Mouse (Mus musculus) retina, adult 2 months (tissue): ENCODE results near the gene Gcnt3.

Source experiments
- DNase-seq: peaks from one replicate; pipeline ENCODE4 v3.0.0-alpha.2; 2012; ENCODE audit warnings: low read depth, low spot score

Gene Gcnt3

DNA sequence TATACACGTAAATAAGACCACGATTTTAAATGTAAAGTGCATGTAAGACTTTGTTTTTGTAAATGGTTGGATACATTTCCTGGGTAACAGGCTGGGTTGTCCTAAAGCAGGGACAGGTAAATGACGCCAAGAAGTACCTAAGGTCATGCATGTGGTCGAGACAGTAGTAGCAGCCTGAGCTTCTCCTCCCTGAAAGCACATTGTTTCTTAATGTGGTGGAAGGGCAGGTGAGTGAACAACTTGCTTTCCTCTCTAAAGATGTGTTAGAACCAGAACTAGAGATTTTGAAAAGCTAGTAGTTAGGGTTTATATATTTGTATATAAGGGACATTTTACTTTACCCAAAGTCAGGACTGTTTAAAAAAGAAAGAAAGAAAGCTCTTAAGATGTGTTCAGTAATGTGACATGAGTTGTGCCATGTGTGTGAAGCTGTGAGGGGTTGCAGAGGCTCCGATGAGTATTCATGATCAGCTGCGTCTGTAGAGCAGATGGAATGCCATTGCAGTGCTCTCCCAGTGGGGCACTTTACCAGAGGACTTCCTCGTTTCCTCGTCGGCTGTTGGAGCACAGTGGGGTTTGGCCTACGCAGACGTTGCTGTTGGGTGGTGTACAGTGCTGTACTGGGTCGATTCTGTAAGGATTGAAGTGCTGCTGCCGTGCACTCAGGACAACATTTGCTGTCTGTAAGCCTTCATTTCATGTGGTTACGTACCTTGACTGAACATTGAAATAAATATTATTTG is 30.2 kb downstream of the Gcnt3 start:
- no peak for DNase-seq

DNA sequence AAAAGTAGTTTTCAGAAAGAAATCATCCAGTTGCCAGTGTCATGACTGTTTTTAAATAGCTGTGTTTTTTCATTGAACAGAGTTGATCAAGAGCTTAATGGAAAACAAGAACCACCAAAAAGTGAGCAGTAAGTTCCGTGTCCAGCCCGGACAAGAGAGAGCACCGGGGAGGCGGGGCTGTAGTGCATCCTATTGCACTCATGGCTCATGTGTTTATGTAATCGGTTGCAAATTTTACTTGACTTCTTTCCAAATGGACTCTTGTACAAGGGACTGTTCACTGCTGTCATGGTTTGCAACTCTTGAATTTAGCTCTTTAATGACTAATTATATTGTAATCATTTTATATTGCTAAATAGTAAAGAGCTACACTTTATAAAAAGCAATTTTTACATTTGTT is 30.9 kb downstream of the Gcnt3 start:
- DNase-seq = no peak

DNA sequence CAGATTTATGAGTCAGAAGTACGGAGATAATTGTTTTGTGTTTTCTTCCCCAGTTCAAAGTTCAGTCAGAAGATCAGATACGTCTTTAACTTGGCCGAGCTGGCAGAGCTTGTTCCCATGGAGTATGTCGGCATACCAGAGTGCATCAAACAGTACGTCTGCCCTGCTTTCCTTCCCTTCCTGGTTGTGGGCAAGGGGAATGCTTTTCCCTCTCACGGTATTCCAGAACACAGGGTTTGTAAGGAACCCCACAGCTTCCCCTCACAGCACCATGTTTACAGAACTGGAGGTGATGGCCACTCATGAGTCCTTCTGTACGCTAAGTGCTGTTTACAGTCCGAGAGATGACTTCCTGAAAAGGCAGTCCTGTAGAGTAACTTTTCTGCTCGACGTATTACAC is 34.4 kb downstream of the Gcnt3 start:
- DNase-seq = no peak

DNA sequence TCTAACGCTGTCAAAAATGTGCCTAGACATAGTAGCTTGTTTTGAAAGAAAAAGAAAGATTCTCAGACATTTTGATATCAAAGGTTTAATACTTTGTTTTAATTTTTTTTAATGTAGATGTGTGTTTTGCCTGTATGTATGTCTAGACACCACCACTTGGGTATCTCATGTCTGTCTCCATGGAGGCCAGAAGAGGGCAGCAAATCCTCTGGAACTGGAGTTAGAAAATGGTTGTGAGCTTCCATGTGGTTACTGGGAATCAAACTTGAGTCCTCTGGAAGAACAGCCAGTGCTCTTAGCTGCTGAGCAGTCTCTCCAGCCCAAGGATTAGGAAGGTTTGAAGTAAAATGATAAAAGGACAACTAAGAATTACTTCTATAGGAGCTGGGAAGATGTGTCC is 38.6 kb downstream of the Gcnt3 start:
- no peak for DNase-seq

DNA sequence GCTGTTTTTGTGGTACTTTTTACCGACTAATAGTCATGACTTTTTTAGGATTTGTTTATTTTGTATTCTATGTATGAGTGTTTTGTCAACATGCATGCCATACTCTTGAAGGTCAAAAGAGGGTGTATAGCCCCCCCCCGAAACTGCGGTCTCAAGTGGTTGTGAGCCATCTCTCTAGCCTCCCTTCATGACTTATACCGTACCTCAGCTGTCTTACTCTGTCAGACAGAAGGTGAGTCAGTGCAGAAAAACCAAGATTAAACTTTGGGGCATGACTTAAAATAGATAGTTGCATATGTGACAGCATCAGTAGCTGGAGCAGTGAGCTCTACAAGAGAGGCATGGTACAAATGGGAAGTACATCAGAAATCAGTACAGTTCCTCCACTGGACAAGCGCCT is 43.3 kb downstream of the Gcnt3 start:
- DNase-seq = no peak

DNA sequence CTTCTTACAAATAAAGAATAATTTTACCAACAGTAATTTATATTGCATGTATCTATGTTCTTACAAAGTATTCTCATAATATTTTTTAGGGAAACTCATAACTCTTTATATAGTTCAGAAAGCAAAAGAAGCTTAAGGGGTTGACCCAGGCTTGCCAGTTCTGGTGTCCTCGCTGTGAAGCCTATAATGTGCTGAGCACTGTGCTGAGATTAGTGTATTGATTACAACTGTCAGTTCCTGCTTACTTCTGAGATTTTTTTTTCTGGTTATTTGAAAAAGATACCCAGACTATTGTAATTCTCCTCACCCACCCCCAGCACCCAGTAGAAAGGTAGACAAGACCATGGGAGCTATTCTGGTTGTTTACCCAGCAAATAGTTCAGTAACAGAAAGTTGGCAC is 44.4 kb downstream of the Gcnt3 start:
- no peak for DNase-seq

DNA sequence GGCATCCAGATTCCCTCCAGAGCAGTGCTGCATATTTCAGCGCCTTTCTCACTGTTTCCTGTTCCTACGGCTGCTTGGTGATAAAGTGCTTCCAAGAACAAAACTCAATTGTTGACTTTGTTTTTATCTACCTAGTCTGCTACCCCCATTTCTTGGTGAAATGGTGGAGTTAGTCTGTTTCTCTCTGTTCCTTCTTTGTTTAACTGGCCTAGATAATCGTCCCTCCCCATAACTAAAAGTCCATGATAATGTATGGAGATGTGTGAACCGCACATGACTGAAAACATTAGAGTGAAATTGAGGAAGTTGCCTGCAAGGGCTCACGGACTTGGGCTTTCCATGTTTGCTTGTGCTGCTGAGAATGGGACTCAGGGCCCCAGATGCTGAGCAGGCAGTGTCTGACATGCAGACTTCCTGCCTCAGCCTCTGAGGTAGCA is 45.0 kb downstream of the Gcnt3 start:
- no peak for DNase-seq

DNA sequence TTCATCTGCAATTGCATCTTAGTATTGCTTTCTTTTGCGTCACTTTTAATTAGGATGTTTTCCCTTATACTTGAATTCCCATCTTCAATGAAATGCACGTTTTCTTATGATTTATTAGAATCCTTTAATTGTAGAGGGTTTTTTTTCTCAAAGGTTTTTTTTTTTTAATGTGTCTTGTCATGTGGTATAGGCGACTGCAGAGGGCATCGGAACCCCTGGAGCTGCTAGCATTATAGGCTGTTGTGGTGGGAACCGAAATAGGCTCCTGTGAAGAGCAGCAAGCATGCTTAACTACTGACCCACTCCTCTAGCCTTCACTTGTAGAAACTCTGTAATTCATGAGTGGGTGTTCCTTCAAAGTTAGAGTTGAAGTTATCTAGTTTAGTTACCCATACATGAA is 47.5 kb downstream of the Gcnt3 start:
- DNase-seq = no peak

DNA sequence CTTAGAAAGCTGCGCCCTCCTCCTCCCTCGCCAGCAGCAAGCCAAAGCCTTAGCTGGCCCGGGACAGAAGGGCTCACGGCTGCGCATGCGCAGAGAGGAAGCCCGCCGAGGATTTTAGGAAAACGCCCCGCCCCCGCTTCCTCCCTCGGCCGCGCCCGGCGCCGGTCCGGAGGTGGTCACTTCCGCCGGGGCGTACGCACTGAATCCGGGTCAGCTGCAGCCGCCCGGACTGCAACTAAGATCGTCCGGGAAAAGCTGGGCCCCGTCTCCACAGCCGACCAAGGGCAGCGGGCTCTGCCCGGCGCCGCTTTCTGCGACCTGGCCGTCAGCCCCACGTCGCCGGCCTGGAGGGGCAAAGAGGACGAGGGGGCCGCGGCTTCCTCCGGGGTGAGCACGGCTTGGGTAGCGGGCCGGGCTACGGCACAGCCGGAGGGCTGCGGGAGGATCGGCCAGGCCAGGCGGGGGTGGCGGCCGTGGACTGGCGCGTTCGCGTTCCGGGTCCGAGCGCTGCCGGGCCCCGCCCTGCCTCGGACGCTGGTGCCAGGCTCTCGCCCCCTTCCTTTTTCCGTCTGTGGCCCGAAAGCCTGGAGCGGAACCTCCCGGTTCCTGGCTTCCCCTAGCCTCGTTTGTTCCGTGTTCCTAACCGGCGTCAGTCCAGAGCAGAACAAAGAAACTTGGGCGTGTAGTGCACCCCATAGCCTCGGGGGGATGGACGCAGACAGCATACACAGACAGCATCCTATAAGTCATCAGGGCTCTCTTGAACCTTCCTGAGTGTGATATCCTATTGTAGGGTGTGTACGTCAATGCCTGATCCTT is 48.4 kb downstream of the Gcnt3 start, which contains the start of gene Bnip2:
Gene Bnip2, plus strand, starts transcription at position 164 of the 819 bp plus-strand sequence.
- DNase-seq = peak; percentile 90

DNA sequence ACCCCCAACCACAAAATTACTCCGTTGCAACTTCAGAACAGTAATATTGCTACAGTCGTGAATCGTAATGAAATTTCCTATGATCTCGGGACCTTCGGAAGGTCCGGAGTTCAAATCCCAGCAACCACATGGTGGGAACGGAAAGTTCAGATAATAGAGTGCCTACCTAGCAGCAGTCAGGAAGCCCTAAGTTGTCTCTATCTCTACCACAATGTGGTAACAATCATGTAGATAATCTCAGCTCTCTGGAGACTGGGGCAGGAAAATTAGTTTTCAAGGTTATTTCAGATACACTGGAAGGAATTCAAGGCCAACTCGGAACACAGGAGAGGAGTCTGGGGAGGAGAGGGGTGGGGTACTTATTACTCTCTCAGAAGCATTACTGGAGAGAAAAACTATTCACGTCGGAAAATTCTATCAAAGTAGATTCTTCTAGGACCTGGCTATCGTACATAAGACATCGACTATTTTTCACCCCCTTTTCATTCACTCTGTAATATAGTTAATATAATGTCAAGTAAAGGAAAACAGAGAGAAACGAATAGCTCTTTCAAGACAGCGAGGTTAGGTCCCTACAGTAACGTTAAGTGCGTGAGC is 49.1 kb downstream of the Gcnt3 start:
- DNase-seq = no peak

DNA sequence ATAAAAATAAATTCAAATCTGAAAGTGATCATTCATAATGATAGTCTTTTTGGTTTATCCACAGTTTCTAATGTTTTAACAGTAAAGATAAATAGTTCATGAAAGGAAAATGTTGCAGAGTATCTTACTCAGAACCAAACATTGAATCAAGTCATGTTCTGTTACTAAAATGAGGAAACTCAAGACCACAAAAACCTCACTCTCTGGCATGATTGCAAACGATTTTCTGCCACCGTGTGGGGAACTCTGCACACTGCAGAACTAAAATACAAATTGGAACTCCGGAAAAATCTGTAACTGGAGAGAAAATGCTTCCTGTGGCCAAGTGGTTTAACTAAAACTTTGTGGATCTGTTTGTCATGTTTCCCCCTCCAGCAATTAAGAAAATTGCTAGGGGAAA is 50.3 kb downstream of the Gcnt3 start:
- no peak for DNase-seq

DNA sequence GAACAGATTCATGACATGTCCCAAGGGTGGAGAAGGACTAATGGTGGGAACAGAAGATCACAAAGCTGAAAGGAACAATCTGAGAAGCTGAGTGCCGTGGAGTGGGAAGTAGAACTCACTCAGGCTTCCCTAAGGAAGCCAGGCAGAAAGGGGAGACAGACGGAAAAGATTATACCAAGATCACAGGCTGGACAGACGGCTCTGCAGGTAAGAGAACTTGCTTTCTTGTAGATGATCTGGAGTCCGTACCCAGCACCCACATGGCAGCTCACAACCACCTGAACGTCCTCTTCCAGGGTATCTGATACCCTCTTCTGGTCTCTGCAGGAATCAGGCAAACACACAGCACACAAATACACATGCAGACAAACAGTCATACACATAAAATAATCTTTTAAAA is 51.3 kb downstream of the Gcnt3 start:
- no peak for DNase-seq

DNA sequence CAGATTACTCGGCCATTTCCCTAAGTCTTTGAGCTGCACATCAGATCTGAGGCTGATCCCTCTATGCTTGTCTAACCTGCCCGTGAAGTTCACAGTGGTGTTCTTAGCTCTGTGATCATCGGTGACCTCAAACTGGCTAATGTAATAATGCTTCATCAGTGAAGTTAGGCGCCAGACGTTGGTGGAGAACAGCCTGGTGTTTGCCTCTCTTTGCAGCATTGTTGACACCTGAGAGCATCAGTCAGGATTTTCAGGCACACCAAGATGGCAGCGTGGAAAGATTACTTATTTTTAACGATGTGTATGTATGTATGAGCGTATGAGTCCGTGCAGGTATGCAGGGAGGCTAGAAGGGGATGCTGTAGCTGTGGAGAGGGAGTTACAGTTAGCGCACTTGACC is 51.8 kb downstream of the Gcnt3 start:
- no peak for DNase-seq

DNA sequence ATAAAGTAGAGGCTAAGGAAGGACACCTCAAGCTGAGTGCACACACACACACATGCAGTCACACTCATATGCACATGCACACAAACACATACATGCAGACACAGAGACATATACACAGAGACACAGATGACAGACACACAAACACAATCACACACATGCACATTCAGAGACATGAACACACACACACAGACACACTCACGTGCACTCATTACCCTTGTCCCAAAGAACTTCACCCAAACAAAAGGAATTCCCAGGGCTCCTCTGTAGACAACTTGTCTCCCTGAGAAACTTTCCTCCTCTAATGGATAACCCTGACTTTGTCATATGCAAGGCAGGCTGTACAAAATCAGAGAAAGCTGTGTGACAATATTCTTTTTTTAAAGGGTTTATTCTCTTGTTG is 52.4 kb downstream of the Gcnt3 start:
- DNase-seq = no peak
